Mouse (Mus musculus) forebrain, postnatal 0 days (tissue): ENCODE measurements at regions not wholly inside any gene's neighbourhood (a gene's known extent, or its start where the extent isn't known, plus 50 kb on each side); places are given as distances from the start of the nearest gene placed in this dataset.

Experiments
- ATAC-seq: fragments of 200-750 bp; cut with Nextera tagmentation; 2 replicates; pipeline ENCODE4 v1.8.0; 2017; ENCODE audit warnings: mild to moderate bottlenecking, moderate library complexity
- DNase-seq: peaks from one replicate; pipeline ENCODE4 v3.0.0-alpha.2; 2015
- H3K27ac ChIP-seq: fragments of 300-500 bp; sonication (generic); 2 replicates; pipeline ENCODE4 v1.5.1; 2014; ENCODE audit warnings: low read depth, mild to moderate bottlenecking, antibody characterized with exemption, low read length, moderate library complexity, mixed read lengths
- H3K27me3 ChIP-seq: fragments of 300-500 bp; sonication (generic); 2 replicates; pipeline ENCODE4 v1.6.1; 2014; ENCODE audit warnings: mild to moderate bottlenecking, low read length, mixed read lengths; ENCODE audit not compliant: insufficient read depth
- H3K36me3 ChIP-seq: fragments of 300-500 bp; sonication (generic); 2 replicates; pipeline ENCODE4 v1.6.1; 2014; ENCODE audit warnings: mild to moderate bottlenecking, moderate library complexity; ENCODE audit not compliant: insufficient read depth
- H3K4me1 ChIP-seq: fragments of 300-500 bp; sonication (generic); 2 replicates; pipeline ENCODE4 v1.6.1; 2014; ENCODE audit warnings: antibody characterized with exemption; ENCODE audit not compliant: insufficient read depth
- H3K4me2 ChIP-seq: fragments of 300-500 bp; sonication (generic); 2 replicates; pipeline ENCODE4 v1.6.1; 2014; ENCODE audit warnings: low read depth, mild to moderate bottlenecking, moderate library complexity
- H3K4me3 ChIP-seq: fragments of 300-500 bp; sonication (generic); 2 replicates; pipeline ENCODE4 v1.5.1; 2014; ENCODE audit warnings: low read depth, low read length, mixed read lengths
- H3K9ac ChIP-seq: fragments of 300-500 bp; sonication (generic); 2 replicates; pipeline ENCODE4 v1.6.1; 2014; ENCODE audit warnings: mild to moderate bottlenecking
- H3K9me3 ChIP-seq: fragments of 300-500 bp; sonication (generic); 2 replicates; pipeline ENCODE4 v1.6.1; 2016; ENCODE audit warnings: low read length
- CTCF ChIP-seq: sonication (generic); IDR thresholded peaks from 2 replicates; pipeline ENCODE4 v1.5.1; 2016; ENCODE audit warnings: antibody characterized with exemption, control low read depth, low read depth
- WGBS: fragments of 180-500 bp; shearing (Covaris S2); extraction: QIAGEN DNeasy Blood & Tissue Kit; methylation state at CpG from one replicate; pipeline ENCODE4 v1.1.7; 2014; 5-methylcytosine and 5-hydroxymethylcytosine counted together

DNA sequence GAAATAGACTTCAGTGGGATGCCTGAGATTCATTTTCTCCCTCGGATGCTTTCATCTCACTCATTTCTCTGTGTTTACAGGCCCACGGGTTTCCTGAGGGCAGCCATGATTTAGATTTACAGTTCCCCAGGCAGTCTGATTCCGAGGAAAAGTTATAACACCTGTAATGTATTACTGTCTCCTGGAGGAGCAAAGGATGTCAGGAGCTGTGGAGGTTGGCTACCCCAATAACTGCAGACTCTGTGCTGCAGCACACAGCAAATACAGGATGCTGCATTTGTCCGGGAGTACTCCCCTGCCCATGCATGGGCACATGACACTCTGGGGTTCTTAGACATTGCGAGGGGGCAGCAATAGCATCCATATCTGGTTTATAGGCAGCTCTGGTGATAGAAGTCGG is 360.8 kb upstream of the Smarca2 start:
- Histone ChIP-seq H3K4me1 (no peaks in the 10 kb centered on the region), H3K9ac (no peak overlapping the region), H3K27me3 (no peaks in the 10 kb centered on the region), H3K4me2 (no peak overlapping the region), H3K27ac (no peak overlapping the region), H3K4me3 (no peak overlapping the region), H3K36me3 (no peaks in the 10 kb centered on the region), H3K9me3 (no peaks in the 10 kb centered on the region)
- TF ChIP-seq CTCF, result no peak
- 80% methylated on average over 6 of the region's 6 CpGs for WGBS
- ATAC-seq (no peak), DNase-seq (no peak)

DNA sequence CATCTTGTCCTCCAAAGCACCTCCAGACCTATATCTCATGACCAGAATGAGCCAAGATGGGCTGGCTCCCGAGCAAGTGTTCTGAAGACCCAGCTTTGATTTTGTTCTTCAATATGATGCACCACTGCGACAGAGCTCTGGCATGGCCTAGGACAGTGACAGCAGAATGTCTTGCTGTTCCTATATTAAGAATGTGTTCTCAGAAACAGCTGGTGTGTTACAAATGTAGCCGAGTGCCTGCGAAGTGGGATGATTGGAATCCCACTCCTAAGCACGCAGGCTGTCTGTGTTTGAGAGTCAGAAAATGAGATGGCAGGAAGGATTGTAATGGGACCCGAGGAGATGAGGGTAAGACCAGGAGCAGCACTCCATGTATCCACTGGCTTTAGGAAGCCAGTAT is 355.1 kb upstream of the Smarca2 start:
- no peaks in the 10 kb centered on the region for H3K4me1 ChIP-seq

DNA sequence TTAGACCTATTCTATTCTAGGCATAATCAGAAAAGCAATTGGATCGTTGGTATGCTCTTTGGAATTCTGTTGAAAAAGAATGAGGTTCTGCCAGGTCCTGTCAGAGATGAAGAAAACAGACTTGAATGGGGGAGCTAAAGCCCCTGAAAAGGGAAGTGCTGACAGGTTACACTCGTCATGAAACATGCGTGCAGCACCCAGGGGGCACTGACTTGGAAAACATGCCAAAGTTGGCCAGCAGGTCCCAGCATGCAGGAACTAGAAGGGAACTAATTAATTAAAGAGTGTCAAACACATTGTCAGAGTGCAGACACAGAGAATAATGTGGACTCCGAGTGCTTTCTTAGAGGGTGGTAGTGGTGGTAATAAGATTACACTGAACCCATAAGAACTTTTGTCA is 346.2 kb upstream of the Smarca2 start:
- peak; percentile 80 for ATAC-seq
- Histone ChIP-seq H3K9me3 (no peaks in the 10 kb centered on the region), H3K27ac (no peak overlapping the region), H3K9ac (no peak overlapping the region), H3K4me1 (no peaks in the 10 kb centered on the region), H3K4me3 (no peak overlapping the region), H3K36me3 (no peaks in the 10 kb centered on the region), H3K27me3 (no peaks in the 10 kb centered on the region), H3K4me2 (no peak overlapping the region)
- no peak for TF ChIP-seq CTCF
- whole genome bisulfite sequencing, result 10% methylated on average over 4 of the region's 4 CpGs
- peak; percentile 52 for DNase-seq

More for the DNA sequence above, 355.1 kb upstream of the Smarca2 start:
- Histone ChIP-seq H3K36me3 (no peaks in the 10 kb centered on the region), H3K9me3 (no peaks in the 10 kb centered on the region), H3K4me2 (no peak overlapping the region), H3K27ac (no peak overlapping the region; the same call in 1 of the 2 replicates), H3K4me3 (no peak overlapping the region), H3K27me3 (no peaks in the 10 kb centered on the region), H3K9ac (no peak overlapping the region)
- no peak for TF ChIP-seq CTCF
- WGBS, result 68% methylated on average over 6 of the region's 6 CpGs
- DNase-seq, result peak; percentile 42
- ATAC-seq, result peak; percentile 71

DNA sequence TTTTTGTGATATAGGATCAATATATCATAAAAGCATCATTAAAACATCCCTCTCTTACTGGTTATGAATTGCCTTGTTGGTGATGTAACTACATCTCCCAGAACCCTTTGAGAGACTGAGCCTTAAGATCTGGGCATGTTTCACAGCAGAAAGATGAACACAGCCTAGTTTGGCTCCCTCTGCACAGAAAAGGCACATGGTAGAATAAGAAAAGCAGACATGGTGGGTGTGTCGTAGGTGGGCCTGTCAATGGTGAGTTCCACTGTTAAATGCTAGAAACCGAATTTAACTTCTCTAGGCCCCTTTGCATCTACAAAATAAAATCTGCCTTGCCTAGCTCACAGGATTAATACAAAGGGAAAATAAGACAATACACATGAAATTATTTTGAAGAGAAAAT is 343.3 kb upstream of the Smarca2 start:
- ATAC-seq, result no peak
- 87% methylated on average over 2 of the region's 2 CpGs for WGBS

DNA sequence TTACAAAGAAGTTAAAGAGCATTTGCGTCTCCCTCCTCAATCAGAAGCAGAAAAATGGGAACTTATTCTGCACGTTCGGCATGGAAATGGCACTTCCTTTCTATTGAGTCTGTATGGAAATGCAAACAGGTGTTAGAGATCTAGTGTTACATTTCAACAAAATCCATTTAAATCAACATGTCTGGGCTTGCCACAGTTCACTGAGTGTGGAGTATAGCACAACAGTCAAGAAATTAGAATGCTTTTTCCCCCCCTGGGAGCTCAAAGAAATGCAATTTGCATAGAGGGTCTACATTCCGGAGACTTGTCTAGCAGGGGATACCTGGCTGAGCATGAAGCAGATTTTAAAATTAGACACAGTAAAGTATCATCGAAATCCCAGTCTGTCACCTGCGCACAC is 308.5 kb upstream of the Smarca2 start:
- no peak for TF ChIP-seq CTCF
- H3K27me3 ChIP-seq, result no peaks in the 10 kb centered on the region
- H3K4me1 ChIP-seq, result no peaks in the 10 kb centered on the region
- 89% methylated on average over 6 of the region's 6 CpGs for WGBS
- no peak overlapping the region for H3K27ac ChIP-seq
- no peak for ATAC-seq
- no peaks in the 10 kb centered on the region for H3K9me3 ChIP-seq
- H3K9ac ChIP-seq, result no peak overlapping the region
- no peak for DNase-seq
- no peak overlapping the region for H3K4me3 ChIP-seq
- no peak overlapping the region for H3K4me2 ChIP-seq
- no peaks in the 10 kb centered on the region for H3K36me3 ChIP-seq

More for the DNA sequence above, 343.3 kb upstream of the Smarca2 start:
- Histone ChIP-seq H3K4me3 (no peak overlapping the region), H3K9me3 (no peaks in the 10 kb centered on the region), H3K4me2 (no peak overlapping the region), H3K27ac (no peak overlapping the region), H3K4me1 (no peaks in the 10 kb centered on the region), H3K27me3 (no peaks in the 10 kb centered on the region), H3K36me3 (no peaks in the 10 kb centered on the region), H3K9ac (no peak overlapping the region)
- DNase-seq, result no peak
- TF ChIP-seq CTCF, result no peak

DNA sequence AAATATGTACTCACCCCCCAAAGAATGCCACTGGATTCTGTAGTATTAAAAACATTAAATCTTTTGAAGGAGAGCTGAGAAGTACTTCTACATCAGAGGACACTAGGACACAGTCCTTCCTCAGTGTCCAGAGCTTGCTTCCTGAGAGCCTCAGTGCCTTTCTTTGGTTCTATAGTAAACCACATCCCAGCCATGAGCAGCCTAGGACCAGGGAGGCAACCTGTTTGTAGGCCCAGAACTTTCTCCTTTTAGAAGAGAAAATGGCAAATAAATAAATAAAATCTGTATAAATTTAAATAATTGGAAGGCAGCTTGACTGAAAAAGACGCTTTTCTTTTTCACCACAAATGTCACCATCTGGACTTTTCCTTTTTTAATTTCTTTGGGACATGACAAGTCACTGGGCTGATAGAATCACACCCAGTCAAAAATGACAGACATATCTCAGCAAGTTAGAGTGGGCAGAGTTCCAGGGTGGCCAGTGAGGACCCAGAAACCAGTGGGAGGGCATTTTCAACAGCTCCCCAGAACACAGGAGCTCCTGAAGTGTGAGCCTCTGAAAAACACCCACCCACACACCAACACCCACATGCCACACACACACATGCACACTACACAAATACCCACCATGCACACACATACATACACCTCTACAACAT is 296.2 kb upstream of the Smarca2 start:
- no peaks in the 10 kb centered on the region for H3K27me3 ChIP-seq
- no peak for TF ChIP-seq CTCF
- H3K36me3 ChIP-seq, result no peaks in the 10 kb centered on the region
- no peaks in the 10 kb centered on the region for H3K9me3 ChIP-seq
- H3K4me1 ChIP-seq, result peaks cover 4% of the 10 kb centered on the region; the same call in 1 of the 2 replicates
- no peak overlapping the region for H3K4me2 ChIP-seq
- H3K9ac ChIP-seq, result no peak overlapping the region
- peak; percentile 59 for DNase-seq
- 43% methylated on average over 1 of the region's 1 CpGs for WGBS
- peak overlapping the region; percentile 74 for H3K27ac ChIP-seq
- H3K4me3 ChIP-seq, result no peak overlapping the region
- peak; percentile 86 for ATAC-seq

DNA sequence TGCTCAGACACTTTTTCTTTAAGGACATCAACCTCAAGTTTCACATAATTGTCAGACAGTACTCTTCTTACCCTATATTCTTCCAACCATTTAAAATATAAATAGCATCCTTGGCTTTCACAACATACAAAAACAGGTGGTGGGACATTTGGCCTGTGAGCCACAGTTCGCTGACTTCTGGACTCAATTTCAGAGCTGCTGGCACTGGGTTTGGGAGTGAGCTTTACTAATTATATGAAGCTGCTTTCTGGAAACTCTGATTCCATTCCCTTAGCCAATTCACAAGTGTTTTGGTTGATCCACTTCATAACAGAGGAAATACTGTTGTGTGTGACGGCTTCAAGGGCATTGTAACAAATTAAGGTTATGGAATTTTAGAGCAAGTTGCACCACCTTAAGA is 285.9 kb upstream of the Smarca2 start:
- peak; percentile 45 for DNase-seq
- Histone ChIP-seq H3K4me1 (no peaks in the 10 kb centered on the region), H3K4me2 (no peak overlapping the region), H3K27ac (no peak overlapping the region), H3K36me3 (no peaks in the 10 kb centered on the region), H3K9me3 (no peaks in the 10 kb centered on the region), H3K9ac (no peak overlapping the region), H3K27me3 (no peaks in the 10 kb centered on the region), H3K4me3 (no peak overlapping the region)
- WGBS, result 54% methylated on average over 2 of the region's 2 CpGs
- peak; percentile 53 for ATAC-seq
- no peak for TF ChIP-seq CTCF

DNA sequence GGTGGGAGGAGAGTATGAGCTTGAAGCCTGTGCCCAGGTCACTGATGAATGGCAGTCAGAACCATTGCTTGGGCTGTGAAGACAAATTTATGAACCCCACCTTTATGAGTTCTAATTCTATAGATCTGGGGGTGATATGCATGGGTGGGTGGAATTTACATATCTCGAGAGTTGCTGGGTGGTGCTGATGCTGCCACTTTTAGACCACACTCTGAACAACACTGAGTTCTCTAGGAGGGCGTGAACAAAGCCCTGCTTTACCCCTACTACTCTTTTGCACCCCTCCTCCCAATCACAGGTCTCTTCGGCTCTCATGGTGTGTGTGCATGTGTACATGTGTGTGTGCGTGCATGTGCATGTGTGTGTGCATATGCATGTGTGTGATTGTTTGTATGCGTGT is 281.2 kb upstream of the Smarca2 start:
- no peak for ATAC-seq
- H3K9me3 ChIP-seq, result no peaks in the 10 kb centered on the region
- H3K4me2 ChIP-seq, result no peak overlapping the region
- 84% methylated on average over 5 of the region's 5 CpGs for WGBS
- H3K36me3 ChIP-seq, result no peaks in the 10 kb centered on the region
- DNase-seq, result no peak
- no peaks in the 10 kb centered on the region for H3K27me3 ChIP-seq
- H3K4me3 ChIP-seq, result no peak overlapping the region
- no peak for TF ChIP-seq CTCF
- H3K9ac ChIP-seq, result no peak overlapping the region
- no peak overlapping the region for H3K27ac ChIP-seq
- H3K4me1 ChIP-seq, result no peaks in the 10 kb centered on the region
